Mouse (Mus musculus): ENCODE measurements around the gene Trpc5os.
A peak's percentile ranks its signal among the peaks of the same experiment; 100 is the strongest.

Gene Trpc5os

GRCm38 (mm10) chrX:144456281-144456680 lies at the start of gene Trpc5os:
TSS of gene Trpc5os (plus strand) at chrX:144456581.
- no peak for DNase-seq

GRCm38 (mm10) chrX:144408036-144408435 lies 48.3 kb upstream of the Trpc5os start:
- peak; percentile 3 for DNase-seq

- no peak for DNase-seq
Observed at GRCm38 (mm10) chrX:144420259-144420658, 36.1 kb upstream of the Trpc5os start.

GRCm38 (mm10) chrX:144421091-144421490 lies 35.3 kb upstream of the Trpc5os start:
- no peak for DNase-seq

- DNase-seq: no peak
Observed at GRCm38 (mm10) chrX:144423848-144424247, 32.5 kb upstream of the Trpc5os start.

GRCm38 (mm10) chrX:144464416-144464815 lies 8.0 kb downstream of the Trpc5os start:
- DNase-seq: no peak

DNA sequence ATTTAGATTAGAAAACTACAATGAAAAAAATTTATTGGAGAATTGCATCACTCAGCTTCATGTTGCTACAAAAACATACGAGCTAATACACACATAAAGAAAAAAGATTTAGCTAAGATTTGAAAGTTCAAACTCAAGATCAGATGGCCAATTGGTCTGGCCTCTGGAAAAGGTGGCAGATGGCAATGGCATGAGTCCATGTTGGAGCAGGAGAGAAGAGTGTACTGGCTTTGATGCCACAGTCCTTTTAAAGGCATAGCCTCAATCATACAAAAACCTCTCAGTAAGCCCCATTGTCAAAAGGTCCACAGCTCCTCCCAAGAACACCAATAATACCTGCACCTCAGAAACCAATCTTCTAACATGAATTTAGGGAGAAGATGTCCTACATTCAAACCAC lies 35.0 kb downstream of the Trpc5os start:
- no peak for DNase-seq

GRCm38 (mm10) chrX:144523239-144523638 lies 66.9 kb downstream of the Trpc5os start:
- no peak for DNase-seq

DNA sequence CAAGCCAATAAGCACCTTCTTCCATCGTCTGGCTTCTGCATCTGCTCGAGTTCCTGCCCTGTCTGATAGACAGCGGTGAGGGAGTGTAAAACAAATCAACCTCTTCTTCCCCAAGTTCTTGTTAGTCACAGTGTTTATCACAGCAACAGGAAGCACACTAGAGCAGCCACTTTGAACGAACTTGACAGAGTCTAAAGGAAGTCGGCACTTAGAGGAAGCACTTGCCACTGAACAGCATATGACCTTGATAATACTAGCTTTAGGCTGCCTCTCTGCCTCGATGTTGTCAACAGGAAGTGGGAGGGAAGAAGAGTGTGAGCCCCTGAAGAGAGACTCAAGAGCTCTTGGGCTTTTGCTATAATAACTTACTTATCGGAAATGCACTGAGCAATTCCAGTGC lies 69.7 kb downstream of the Trpc5os start:
- DNase-seq: peak; percentile 5

Data from kidney, adult 9 months (tissue).